Mouse (Mus musculus) E14TG2a.4 (cell line): ENCODE measurements around the gene Tnfsfm13.

Source experiments
- CTCF ChIP-seq: conservative IDR thresholded peaks from 2 replicates; pipeline ENCODE4 v1.5.1; 2014; ENCODE audit warnings: low read length
- NANOG ChIP-seq: IDR thresholded peaks from 2 replicates; pipeline ENCODE4 v1.6.1; 2014; ENCODE audit warnings: borderline replicate concordance, low read length, mixed read lengths
- POU5F1 ChIP-seq: IDR thresholded peaks from 2 replicates; pipeline ENCODE4 v1.6.1; 2014; ENCODE audit warnings: low read length, borderline replicate concordance

DNA sequence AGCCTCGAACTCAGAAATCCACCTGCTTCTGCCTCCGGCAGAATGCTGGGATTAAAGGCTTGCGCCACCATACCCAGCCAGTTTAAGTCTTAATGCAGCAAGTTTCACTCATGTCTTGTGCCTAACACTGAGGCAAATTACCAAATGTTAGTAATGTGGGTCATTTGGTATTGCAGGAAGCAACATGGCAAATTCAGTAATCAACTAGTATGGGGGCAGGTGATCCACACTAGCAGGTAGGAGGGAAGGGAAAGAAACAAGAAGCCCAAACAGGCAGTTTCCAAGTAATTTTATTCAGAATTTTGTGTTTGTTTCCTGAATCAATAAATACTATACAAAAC lies 29.3 kb downstream of the Tnfsfm13 start:
- TF ChIP-seq CTCF: no peak
- no peak for TF ChIP-seq NANOG
- no peak for TF ChIP-seq POU5F1
